Mouse (Mus musculus) bone marrow macrophage, adult 2 months (primary cell): ENCODE data around the gene Calm3.

Experiments used
- CTCF ChIP-seq: IDR thresholded peaks from 2 replicates; pipeline ENCODE4 v1.5.1; 2012; ENCODE audit warnings: low read depth, mild to moderate bottlenecking, low read length, moderate library complexity
- POLR2A ChIP-seq: IDR thresholded peaks from 2 replicates; pipeline ENCODE4 v1.6.1; 2012; ENCODE audit warnings: mild to moderate bottlenecking, low read depth, low read length, borderline replicate concordance

DNA sequence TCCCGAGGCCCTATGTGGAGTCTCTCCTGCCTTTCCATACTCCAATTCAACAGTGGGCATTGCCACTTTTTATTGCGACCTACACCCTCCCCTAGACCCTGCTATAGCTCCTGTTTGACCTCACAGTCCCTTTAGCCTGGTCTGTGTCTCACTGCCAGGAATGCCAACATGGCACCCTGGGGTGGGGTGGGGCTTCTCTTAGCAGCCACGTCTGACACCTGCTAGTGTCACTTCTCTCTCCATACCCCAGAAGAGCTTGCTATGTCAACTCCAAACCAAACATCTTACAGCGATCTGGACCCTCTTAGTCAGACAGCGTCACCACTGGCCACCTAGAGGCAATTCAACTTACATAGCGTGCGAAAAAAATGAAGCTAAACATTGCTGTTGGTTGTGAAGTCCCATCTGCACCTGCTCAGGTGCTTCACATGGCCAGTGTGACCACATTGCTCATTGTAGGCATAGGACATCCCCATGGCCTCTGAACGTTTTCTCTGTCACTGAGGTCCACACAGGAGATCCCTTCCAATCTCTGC, 25.1 kb upstream of the Calm3 start:
- TF ChIP-seq CTCF, result no peak
- no peak for TF ChIP-seq POLR2A
